Mouse (Mus musculus) layer of hippocampus, adult 18-20 months (tissue): ENCODE measurements around the gene Prim2. TPM values are rescaled to one million over a fixed set of nuclear protein-coding genes. Genes with fewer than 3 reads are reported as not detected.

Experiments used
- DNase-seq, 2 experiments: peaks; one replicate each; pipeline ENCODE4 v3.0.0; 2022; ENCODE audit warnings: low spot score in 2 of 2
- total RNA-seq, 2 experiments: library from RNA; stranded (reverse); gene quantifications; 2 replicates each; pipeline ENCODE4 v1.2.3; 2021

The Prim2 gene
- total RNA-seq, 2 experiments from 2014 or later = 4.5 to 5.0 TPM

DNA sequence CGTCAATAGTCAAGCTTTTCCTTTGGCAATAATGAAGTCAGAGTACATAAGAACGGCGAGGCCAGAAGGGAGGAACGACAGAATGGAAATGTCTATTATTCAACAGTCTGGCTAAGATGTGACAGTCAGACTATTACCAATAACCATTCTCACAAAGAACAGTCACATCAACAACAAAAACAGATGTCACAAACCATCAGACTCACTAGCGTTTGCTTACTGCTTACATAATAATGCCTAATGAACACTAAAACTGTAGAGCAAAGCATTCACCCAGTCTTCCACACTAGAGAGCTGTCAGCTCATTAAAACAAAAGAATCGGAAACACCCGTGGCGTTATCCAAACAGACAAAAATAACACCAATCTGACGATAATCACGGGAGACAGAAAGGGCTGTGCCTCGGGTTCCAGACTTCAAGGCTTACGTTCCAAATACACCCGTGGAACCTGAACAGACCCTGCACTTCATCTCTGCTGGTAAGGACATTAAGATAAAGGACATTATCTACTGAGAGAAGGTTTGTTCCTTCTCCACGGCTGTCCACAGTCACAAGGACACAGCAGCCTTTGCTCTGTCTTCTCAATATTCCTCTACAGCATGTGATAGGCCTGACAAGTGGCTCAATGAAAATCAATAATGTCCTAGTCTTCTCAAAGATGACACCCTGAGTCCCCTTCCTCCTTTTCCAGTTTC, 59.4 kb downstream of the Prim2 start:
- peak; percentile 8 to 52 for DNase-seq

DNA sequence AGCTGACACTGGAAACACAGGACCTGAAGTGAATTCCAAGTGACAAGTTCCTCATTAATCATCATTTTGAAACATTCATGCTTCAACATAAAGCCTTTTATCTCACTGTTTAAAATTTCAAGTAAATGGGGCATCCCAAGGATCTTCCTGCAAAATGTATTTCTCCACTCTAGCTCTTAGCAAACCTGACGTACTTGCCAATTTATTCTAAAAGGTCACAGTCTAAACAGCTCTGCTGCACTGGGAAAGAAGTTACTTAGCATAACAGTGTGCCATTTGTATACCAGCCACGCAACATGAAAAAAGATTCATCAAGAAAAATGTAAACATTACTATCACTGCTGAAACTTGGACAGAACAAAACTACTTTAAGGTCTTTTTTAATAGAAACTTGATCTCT, 61.5 kb downstream of the Prim2 start:
- DNase-seq = no peak

DNA sequence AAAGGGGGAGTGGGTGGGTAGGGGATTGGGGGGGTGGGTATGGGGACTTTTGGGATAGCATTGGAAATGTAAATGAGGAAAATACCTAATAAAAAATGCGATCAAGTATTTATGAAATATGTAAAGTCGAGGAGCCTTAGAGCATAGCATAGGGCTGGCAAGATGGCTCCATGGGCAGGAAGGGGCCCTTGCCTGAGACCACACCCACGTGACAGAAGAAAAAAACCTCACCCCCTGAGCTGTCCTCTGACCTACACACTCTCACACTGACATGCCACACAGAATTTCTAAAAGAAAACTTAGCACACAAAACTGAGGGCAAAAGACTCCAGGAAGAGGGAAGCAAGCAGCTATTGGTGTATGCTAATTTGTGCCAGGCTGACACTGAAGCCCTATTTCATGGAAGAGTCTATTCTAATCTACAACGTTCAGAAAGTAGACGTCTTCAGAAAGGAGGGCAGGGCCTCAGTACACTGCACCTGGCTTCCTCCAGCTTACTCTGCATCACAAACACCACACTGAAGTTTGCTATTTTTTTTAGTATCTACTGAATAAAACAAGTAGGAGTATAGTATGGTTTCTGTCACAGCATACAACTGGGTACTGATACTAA, 65.4 kb downstream of the Prim2 start:
- DNase-seq = no peak

DNA sequence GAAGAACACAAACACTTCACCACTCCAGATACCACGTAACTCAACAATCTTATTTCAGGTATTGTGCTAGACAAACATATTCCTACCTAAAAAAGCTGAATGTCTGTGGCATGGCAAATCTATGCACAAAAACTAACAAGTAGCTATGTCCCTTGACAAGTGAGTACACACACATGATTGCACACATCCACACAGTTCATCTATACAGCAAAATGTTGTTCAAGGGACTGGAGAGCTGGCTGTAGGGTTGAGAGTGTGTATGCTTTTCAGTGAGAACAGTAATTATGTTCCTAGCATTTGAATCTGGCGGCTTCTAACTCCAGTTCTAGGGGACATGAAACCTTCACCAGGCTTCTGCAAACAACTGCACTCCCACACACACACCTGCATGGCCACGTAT, 69.9 kb downstream of the Prim2 start:
- no peak for DNase-seq

DNA sequence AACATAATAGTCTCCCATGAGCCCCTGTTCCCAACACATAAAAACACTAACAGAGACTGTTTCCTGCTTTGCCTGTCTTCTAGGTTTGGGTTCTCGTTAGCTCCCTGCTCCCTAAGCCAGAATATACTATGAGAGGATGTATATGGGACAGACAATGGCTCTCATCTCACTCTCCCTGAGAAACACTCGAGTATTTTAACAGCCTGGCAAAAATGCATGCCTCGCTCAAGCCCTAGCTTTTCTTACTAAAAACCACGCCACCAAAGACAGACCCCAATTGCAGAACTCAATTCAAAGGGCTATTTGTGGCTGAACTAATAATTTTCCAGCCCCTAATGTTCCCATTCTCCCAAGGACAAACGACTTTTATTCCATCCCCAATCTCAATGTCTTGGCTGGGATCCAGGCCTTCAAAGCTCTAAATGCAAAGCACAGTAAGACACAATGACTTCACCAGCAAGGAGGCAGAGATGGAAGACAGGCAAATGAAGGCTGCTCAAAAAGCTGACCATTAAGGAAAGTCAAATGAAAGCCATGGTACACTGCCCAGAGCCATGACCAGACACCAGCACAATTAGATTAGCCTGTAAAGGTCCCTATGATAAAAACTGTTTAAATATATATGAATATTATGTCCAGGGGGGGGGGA, 70.5 kb downstream of the Prim2 start:
- no peak for DNase-seq

DNA sequence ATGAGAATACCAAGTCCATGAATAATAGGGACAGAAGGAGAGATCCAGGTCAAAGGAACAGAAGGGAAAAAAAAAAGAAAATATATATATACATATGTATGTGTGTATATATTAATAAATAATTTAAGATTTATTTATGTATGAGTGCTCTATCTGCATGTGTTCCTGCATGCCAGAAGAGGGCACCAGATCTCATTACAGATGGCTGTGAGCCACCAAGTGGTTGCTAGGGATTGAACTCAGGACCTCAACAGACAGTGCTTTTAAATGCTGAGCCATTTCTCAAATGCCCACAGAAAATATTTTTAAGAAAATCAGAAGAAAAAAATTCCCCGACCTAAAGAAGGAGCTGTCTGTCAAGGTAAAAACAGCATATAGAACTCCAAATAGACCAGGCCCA, 72.6 kb downstream of the Prim2 start:
- DNase-seq = no peak

DNA sequence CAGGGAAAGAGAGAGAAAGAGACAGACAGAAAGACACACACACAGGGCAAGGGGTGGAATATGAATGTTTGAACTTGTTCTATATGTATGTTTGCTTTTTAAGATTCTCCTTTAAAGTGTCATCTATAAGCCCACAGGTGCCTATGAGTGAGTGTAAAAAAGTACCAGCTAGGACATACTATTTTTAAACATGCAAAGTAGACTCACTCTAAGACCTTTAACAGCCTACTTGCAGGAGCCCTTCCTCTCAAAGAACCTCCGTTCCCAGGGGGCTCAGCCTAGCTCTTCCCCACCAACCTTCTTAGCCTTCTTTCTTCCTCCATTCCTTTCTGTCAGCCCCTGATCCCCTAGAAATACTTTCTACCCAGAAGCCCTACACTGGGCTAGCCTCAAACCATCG, 73.7 kb downstream of the Prim2 start:
- no peak for DNase-seq

DNA sequence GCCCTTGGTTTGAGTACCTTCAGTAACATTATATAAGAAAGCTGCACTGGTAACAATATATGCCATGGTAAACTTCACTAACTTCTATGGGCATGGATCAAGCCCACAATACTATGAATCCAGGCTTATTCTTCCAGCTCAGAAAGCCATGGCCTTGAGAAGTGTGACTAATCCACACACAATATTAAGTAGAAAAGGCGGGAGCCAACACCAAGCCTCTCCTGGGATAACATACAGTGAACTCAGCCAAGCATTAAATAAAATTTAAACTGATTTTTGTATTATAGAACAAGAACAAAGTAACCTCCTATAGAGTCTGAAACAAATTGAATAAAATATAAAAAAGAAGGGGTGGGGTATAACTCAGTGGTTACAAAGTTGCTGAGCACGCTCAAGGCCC, 74.6 kb downstream of the Prim2 start:
- no peak for DNase-seq

DNA sequence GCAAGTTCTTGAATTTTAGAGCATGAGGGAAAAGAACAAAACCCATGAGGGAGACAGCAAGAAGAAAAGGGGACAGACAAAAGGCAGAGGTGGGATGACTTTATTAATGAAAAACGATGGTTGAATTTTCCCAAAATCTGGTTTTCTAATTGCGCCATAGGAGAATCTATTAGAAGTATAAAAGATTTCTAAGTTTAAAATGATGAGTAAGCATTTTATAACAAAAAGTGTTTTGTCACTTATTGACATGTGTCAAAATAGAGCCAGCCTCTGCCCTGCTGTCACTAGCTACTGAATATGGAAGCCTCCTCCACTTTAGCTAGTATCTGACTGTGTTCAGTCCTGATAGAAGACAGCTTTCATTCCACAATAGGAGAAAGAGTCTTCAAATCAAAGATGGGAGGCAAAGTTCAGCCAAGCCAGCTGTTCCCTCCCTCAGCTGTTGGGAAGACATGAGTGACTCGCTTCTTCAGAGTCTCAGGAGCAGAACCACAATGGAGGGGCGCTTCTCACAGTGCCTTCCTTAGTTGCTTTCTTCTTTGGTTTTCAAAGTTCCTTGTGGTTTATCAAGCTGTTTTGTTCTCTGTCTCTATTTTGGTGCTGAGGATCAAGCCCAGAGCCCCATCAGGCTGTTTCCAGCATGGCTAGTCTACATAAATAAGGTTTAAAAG, 75.7 kb downstream of the Prim2 start:
- DNase-seq = no peak

DNA sequence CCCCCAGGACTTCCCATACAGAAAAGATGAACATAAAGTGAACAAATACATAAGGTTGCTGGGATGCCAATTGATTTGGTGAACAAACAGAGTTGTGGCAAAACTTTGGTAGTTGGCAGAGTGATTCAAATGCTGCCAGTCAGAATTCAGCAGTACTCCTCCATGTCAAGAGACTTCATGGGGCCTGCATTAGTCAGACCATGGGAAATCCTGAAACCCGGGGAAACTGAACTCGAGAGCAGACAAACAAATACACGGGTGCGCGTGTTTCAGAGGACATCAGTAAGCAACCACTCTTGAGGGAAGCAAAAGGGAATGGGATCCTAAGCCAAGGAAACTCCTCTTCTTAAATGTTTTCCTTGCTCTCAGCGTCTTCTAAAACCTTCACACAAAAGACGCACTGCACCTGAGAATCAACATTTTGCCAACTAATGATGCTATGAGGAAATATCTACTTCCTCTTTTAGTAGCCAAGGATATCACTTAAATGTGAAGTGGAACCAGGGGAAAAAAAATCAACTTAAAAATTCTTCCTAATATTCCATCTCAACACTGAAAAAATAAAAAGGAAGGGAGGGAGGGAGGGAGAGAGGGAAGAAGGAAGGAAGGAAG, 77.5 kb downstream of the Prim2 start:
- no peak for DNase-seq

DNA sequence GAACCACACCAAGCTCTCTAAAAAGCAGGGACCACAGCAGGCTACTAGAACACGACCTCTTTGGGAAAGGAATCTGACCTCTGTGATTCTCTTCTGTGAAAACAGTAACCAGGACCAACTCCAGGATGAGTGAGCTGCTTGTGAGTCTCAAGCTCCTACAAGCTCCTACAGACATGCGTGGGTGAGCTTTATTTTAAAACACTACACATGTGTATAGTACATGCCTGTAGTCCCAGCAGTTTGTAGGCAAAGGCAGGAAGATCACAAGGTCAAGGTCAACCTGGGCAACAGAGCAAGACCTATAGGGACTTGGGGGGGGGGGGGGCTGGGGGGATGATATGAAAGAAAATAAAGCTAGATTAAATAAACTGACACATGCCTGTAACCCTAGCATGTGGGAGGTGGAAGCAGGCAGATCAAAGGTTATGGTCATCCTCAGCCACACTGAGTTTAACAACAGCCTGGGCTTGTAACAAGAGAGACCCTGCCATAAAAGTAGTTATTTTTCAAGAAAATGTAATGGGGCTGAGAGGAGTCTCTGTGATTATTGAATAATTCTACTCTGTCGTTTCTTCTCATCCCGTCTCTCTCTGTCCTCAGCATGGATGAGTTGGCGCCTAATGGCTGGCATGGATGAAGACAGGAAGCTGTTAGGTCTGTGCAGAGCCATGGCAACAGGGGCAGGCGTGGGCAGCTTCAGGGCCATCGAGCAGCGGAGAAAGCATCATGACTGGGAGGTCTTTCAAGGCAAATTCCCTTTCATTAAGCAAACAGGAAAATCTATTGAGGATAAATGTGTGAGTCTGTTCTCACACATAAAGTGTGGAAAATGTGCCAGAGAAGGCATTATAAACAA, 78.8 kb downstream of the Prim2 start:
- no peak for DNase-seq

DNA sequence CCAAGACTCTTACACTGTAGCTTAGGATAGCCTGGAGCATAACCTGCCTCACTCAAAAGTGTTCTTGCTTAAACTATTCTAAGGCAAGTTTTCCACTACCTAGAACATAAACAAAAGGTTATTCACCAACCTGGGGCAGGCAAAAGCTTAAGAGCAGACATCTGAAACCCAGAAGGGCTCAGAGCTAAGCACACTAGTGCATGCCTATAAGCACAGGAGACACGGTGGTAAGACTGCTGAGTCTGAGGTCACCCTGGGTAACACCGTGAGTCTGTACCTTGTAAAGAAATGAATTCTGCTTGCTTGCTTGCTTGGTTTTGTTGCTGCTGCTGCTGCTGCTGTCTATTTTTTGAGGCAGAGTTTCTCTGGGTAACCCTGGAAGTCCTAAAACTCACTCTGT, 80.1 kb downstream of the Prim2 start:
- no peak for DNase-seq

DNA sequence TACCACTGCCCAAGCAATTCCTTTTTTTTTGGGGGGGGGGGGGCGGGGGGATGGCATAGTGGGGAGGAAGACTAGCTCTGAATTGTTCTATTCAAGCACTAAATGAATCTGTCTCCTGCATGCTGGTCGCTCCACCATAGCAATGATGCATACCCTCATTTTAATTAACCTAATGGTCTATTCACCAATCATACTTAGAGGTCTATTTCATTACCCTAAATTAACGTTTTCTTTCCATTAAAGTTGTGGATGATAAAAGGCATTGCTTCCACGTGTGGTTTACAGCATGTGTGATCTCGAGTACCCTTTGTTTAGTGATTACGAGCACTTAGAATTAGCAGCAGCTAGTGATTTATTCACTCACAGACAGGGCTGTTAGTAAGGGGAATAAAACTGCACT, 81.0 kb downstream of the Prim2 start:
- DNase-seq = no peak

DNA sequence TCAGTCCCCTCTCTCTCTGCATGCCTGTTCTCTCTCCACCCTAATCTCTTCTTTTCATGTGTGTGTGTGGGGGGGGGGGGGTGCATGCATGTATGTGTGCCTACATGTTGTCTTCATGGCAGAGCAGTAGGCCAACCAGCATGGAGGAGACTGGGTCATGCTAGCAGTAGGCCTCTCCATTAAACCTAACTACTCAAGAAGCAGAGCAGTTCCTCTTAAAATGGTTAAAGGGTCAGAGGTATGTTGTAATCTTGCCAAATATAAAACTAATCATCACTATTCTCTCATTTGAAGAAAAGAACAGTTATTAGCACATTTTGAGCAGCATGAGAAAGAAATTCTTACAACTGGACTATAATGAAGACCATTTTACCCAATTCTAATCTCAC, 85.0 kb downstream of the Prim2 start:
- no peak for DNase-seq

DNA sequence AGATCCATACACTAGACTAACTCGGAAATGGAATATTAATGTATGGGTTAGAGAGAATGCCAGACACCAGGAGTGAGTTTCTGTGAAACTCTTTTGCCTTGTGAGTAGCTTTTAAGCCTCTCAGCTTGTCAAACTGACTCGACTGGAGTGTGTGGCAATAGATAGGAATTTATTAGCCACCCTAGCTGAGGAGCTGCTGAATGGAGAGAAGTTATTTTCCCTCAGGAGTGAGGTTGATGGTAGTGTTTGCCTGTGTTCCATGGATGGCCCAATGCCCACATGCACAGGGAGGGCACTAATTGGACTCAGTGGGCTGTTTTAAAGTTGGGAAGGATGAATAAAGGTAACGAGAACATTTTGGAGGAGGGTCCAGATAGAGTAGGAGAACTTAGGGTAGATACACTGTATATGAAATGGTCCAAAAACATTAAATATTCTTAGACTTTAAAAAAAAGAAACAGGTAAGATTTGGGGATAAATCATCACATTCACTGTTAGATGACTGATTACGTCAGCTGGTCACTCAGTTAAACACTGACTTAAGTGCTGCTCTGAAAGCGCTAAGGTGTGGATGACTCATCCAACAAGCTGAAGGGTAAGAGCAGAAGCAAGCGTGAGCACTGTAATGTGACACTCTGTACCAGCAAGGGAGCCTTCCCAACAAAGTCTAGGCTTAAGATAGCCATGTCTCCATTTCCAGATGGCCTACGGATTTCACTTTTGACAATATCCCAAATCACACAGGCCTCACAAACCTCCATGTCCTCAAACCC, 85.6 kb downstream of the Prim2 start:
- no peak for DNase-seq

DNA sequence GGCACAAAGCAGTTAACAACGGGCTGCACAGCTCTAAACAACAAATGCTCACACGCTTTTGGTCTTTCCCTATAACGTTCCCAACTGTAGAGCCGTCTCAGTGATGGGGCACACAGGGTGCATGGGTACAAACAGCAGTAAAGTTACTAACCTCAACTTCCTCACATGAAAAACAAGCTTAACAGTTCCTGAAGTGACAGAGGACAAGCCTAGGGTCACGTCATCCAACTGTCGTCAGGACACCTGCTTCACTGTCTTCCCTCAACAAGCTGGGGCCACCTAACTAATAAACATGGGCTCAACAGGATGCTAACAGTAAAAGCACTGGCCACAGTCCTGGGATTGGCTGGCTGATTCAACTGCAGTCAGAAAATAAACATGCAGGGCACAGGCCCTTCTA, 91.0 kb downstream of the Prim2 start:
- no peak for DNase-seq

DNA sequence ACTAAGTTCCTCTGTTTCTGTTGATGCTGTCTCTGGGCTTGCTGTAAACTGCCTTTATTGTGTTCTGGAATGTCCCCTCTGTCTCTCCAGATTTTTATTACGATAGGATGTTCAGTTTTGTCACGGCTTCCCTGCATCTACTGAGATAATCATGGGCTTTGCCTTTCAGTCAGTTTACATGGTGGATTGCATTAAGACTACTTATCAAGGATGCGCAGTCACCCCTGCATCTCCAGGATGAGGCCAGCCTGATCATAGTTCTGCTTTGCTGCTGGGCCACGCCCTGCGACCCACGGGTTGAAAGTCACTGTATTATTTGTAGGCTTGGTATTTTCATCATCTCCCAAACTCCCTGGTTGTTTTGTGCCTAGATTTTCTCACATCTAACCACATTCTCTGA, 95.1 kb downstream of the Prim2 start:
- no peak for DNase-seq

DNA sequence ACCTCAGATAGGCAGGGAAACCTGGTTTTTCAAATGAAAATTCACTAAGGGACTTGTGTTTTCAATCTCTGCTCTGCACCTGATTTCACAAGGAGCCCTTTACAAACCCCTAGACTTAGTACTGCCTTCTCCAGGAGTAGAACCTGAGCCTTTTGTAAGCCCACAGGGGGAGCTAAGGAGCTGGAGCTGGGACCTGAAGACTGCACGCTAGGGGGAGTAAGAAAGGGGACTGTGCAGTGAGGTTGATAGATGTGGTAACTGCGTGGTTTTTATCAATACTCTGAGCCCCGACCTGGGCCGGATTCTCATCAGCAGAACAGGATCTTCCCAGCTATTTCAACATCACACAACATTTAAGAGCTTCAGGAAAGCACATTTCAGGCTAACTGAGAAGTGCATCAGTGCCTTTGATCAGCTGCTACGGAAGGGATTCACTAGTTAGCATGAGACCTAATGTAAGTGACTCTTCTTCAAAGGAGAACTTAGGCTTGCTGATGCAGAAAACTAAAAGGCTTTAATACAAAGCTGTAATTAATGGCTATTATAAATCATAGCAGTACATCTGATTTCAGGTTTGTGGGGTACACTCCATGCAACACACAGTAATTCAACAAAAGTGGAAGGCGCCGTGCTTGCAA, 103.7 kb downstream of the Prim2 start:
- DNase-seq = no peak

DNA sequence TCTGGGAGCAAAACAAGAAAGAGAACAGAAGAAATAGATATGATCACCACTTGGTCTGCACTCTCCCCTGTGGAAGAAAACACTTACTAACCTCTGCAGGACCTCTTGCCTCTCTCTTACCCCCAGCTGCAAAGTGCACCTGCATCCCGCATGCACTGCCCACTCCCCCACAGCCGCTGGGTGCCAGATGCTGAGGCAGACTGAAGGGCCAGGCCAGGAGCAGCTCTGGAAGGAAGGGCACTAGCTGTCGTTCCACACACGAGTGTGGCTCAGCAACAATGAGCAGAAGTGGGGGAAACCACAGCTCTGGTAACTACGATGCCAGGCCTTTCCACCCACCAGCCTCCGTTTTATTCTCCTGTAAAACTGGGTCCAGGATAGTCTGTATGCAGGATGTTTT, 105.6 kb downstream of the Prim2 start:
- no peak for DNase-seq

DNA sequence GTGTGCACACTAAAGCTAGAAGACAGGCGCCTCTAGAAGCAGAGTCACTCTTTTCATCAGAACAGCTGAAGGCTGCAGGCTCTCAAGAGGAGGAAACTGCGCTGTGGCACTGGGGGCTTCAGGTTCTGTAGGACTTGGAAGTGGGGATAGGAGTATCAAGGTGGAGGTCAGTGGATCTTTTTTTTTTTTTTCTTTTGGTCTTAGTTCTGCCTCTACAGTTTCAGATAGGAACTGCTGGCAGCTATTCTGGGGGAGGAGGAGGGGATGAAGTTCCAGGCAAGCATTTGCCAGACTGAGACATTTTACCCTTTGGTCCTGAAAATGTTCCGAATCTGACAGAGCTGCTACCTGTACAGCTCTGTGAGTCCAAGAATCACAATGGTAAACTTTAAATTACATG, 106.0 kb downstream of the Prim2 start:
- no peak for DNase-seq
